Comparison of ENCODE assay signal across 22 mouse cellular contexts in the genomic region with DNA sequence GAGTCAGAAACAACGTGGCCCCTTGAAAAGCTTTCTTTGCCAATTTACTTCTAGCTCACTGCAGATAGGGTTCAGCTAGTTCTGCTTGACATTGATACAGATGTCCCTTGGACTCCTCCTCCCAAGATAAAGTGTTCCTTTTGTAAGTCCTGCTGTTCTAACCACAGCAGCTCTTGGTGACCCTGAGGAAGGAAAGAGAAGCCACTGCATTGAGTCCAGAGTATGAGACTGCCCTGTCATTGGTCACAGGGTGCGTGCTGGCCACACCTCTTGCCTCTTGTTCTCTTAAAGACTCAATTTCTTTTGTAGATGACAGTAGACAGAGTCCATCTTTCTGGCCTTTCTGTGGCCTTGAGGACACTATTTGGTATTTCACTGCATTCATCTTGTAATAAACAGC.
"Had no signal": no experiment of that assay in that cellular context is flagged by ENCODE, and none has a peak within 500 bp of the region (broad histone marks: within the 10 kb centered on the region; RNA-seq: fewer than 3 reads in every experiment).

No protein-coding gene starts in this region.

- H3K9ac ChIP-seq: limb, embryonic 12.5 days; limb, embryonic 15.5 days; liver, embryonic 14.5 days; liver, postnatal 0 days; lung, embryonic 14.5 days; midbrain, embryonic 13.5 days; neural tube, embryonic 13.5 days; stomach, embryonic 15.5 days had no signal

- H3K36me3 ChIP-seq: limb, embryonic 12.5 days; limb, embryonic 15.5 days; midbrain, embryonic 10.5 days; midbrain, embryonic 13.5 days; neural tube, embryonic 13.5 days; stomach, embryonic 15.5 days had no signal

- ATAC-seq: liver, postnatal 0 days; lung, postnatal 0 days; midbrain, embryonic 16.5 days had no signal

- H3K4me3 ChIP-seq: limb, embryonic 12.5 days; limb, embryonic 15.5 days; midbrain, embryonic 10.5 days; midbrain, embryonic 13.5 days; myocyte; neural tube, embryonic 13.5 days; stomach, embryonic 15.5 days had no signal

- H3K9me3 ChIP-seq: limb, embryonic 12.5 days; limb, embryonic 15.5 days; midbrain, embryonic 10.5 days; midbrain, embryonic 13.5 days; neural tube, embryonic 13.5 days; stomach, embryonic 15.5 days had no signal

- H3K4me2 ChIP-seq: limb, embryonic 12.5 days; limb, embryonic 15.5 days; liver, embryonic 11.5 days; lung, embryonic 14.5 days; midbrain, embryonic 13.5 days; neural tube, embryonic 13.5 days; stomach, embryonic 15.5 days had no signal

- H3K27me3 ChIP-seq: limb, embryonic 12.5 days; limb, embryonic 15.5 days; midbrain, embryonic 13.5 days; neural tube, embryonic 13.5 days; stomach, embryonic 15.5 days had no signal

- H3K27ac ChIP-seq: limb, embryonic 12.5 days; limb, embryonic 15.5 days; liver, embryonic 14.5 days; macrophage; midbrain, embryonic 10.5 days; neural tube, embryonic 13.5 days; stomach, embryonic 15.5 days had no signal

- H3K4me1 ChIP-seq: limb, embryonic 12.5 days; limb, embryonic 15.5 days; stomach, embryonic 15.5 days had no signal

- DNase-seq: kidney, adult 2 months; kidney, postnatal 10 days; kidney, postnatal 36 days; left cerebral cortex, postnatal 4 days; liver, postnatal 0 days; lung, embryonic 14.5 days; retina, postnatal 1 day; right cerebral cortex, postnatal 25 days; spleen, adult 18-20 months; thymus, postnatal 36 days had no signal
